Mouse (Mus musculus) left cerebral cortex, postnatal 14 days (tissue): ENCODE measurements at regions not wholly inside any gene's neighbourhood (a gene's known extent, or its start where the extent isn't known, plus 50 kb on each side); places are given as distances from the start of the nearest gene placed in this dataset.

Experiments
- DNase-seq, 2 experiments: peaks; one replicate each; pipeline ENCODE4 v3.0.0; 2021 to 2022; ENCODE audit warnings: low spot score in 2 of 2, mixed read lengths in 1 of 2
- intact Hi-C: fragments of 180-260 bp; cut with DNase I; formaldehyde crosslinking; loops from one replicate; pipeline ENCODE4 v1.15.1; 2025

GRCm38 (mm10) chr15:25018937-25019336, 394.6 kb downstream of the Basp1 start:
- DNase-seq: no peak
- intact Hi-C loops: no loop called here

GRCm38 (mm10) chr15:25007720-25008119, 405.8 kb downstream of the Basp1 start:
- DNase-seq: no peak
- intact Hi-C loops: no loop called here

- no peak for DNase-seq
- intact Hi-C loops: no loop called here
Observed at GRCm38 (mm10) chr15:25000171-25000570, 413.4 kb downstream of the Basp1 start.

- intact Hi-C loops: no loop called here
- no peak for DNase-seq
Observed at GRCm38 (mm10) chr15:24993325-24993673, 420.3 kb downstream of the Basp1 start.

GRCm38 (mm10) chr15:24992665-24993324, 420.8 kb downstream of the Basp1 start:
- peak; percentile 26 to 58 for DNase-seq
- intact Hi-C loops: no loop called here

- intact Hi-C loops: no loop called here
- DNase-seq: peak in 1 of 2 experiments; percentile 48
Observed at GRCm38 (mm10) chr15:24990082-24990786, 423.3 kb downstream of the Basp1 start.

GRCm38 (mm10) chr15:24980841-24981240, 432.7 kb downstream of the Basp1 start:
- intact Hi-C loops: no loop called here

GRCm38 (mm10) chr15:24972020-24972419, 441.5 kb downstream of the Basp1 start:
- DNase-seq: no peak
- intact Hi-C loops: no loop called here

More at GRCm38 (mm10) chr15:24980841-24981240, 432.7 kb downstream of the Basp1 start:
- DNase-seq: no peak

- intact Hi-C loops: no loop called here
- peak; percentile 38 to 59 for DNase-seq
Observed at GRCm38 (mm10) chr15:24969391-24969812, 444.2 kb downstream of the Basp1 start.

- intact Hi-C loops: no loop called here
- peak in 1 of 2 experiments; percentile 18 for DNase-seq
Observed at GRCm38 (mm10) chr15:24968636-24969317, 444.8 kb downstream of the Basp1 start.

- intact Hi-C loops: no loop called here
- DNase-seq: no peak
Observed at GRCm38 (mm10) chr15:24929742-24930141, 483.8 kb downstream of the Basp1 start.

- intact Hi-C loops: no loop called here
- no peak for DNase-seq
Observed at GRCm38 (mm10) chr15:24911866-24912265, 501.7 kb downstream of the Basp1 start.

- DNase-seq: no peak
- intact Hi-C loops: no loop called here
Observed at GRCm38 (mm10) chr15:24911466-24911865, 502.1 kb downstream of the Basp1 start.

GRCm38 (mm10) chr15:24906957-24907356, 506.6 kb downstream of the Basp1 start:
- intact Hi-C loops: no loop called here
- DNase-seq: peak in 1 of 2 experiments; percentile 8

- intact Hi-C loops: no loop called here
- DNase-seq: no peak
Observed at GRCm38 (mm10) chr15:24878846-24879245, 534.7 kb downstream of the Basp1 start.

GRCm38 (mm10) chr15:24877711-24878598, 535.6 kb downstream of the Basp1 start:
- intact Hi-C loops: no loop called here
- peak; percentile 7 to 8 for DNase-seq

- peak in 1 of 2 experiments; percentile 26 for DNase-seq
Observed at GRCm38 (mm10) chr15:24876157-24876731, 537.3 kb downstream of the Basp1 start.

GRCm38 (mm10) chr15:24840271-24840670, 573.3 kb downstream of the Basp1 start:
- intact Hi-C loops: no loop called here
- DNase-seq: no peak

More at GRCm38 (mm10) chr15:24876157-24876731, 537.3 kb downstream of the Basp1 start:
- intact Hi-C loops: no loop called here

GRCm38 (mm10) chr15:24838390-24838789, 575.2 kb downstream of the Basp1 start:
- DNase-seq: peak in 1 of 2 experiments; percentile 8
- intact Hi-C loops: no loop called here
